Mouse (Mus musculus) hindbrain, embryonic 15.5 days (tissue): ENCODE data around the gene Jade2. TPM values are rescaled to one million over a fixed set of nuclear protein-coding genes. Genes with fewer than 3 reads are reported as not detected.

Source experiments
- ATAC-seq: fragments of 200-750 bp; cut with Nextera tagmentation; 2 replicates; pipeline ENCODE4 v1.8.0; 2017; ENCODE audit warnings: low read depth, moderate number of reproducible peaks, moderate TSS enrichment; ENCODE audit not compliant: low FRiP score
- H3K27ac ChIP-seq: fragments of 300-500 bp; sonication (generic); replicated peaks from 2 replicates; pipeline ENCODE4 v1.5.1; 2015; ENCODE audit warnings: mild to moderate bottlenecking, inconsistent platforms
- H3K27me3 ChIP-seq: fragments of 300-500 bp; sonication (generic); 2 replicates; pipeline ENCODE4 v1.6.1; 2015; ENCODE audit warnings: control low read depth, inconsistent platforms
- H3K36me3 ChIP-seq: fragments of 300-500 bp; sonication (generic); 2 replicates; pipeline ENCODE4 v1.6.1; 2015; ENCODE audit warnings: control low read depth, inconsistent platforms
- H3K4me1 ChIP-seq: fragments of 300-500 bp; sonication (generic); replicated peaks from 2 replicates; pipeline ENCODE4 v1.6.1; 2015; ENCODE audit warnings: control low read depth, inconsistent platforms
- H3K4me2 ChIP-seq: fragments of 300-500 bp; sonication (generic); 2 replicates; pipeline ENCODE4 v1.6.1; 2015; ENCODE audit warnings: moderate library complexity, mild to moderate bottlenecking, inconsistent platforms
- H3K4me3 ChIP-seq: fragments of 300-500 bp; sonication (generic); 2 replicates; pipeline ENCODE4 v1.5.1; 2015; ENCODE audit warnings: mild to moderate bottlenecking, inconsistent platforms
- H3K9ac ChIP-seq: fragments of 300-500 bp; sonication (generic); 2 replicates; pipeline ENCODE4 v1.6.1; 2015; ENCODE audit warnings: inconsistent platforms
- H3K9me3 ChIP-seq: fragments of 300-500 bp; sonication (generic); 2 replicates; pipeline ENCODE4 v1.6.1; 2016; ENCODE audit warnings: control low read depth, inconsistent platforms
- WGBS: fragments of 180-500 bp; shearing (Covaris S2); methylation state at CpG from one replicate; pipeline ENCODE4 v1.1.7; 2015; 5-methylcytosine and 5-hydroxymethylcytosine counted together
- polyA plus RNA-seq: library from polyadenylated mRNA; unstranded; fragments of >200 nt; fragmentation: Nextera tagmentation; extraction: Ambion mirVana; gene quantifications from 2 replicates; pipeline ENCODE4 v1.2.1, GENCODE M21; 2015

Gene Jade2
- polyA plus RNA-seq, 1 experiment from 2014 or later: 0.71 TPM

DNA sequence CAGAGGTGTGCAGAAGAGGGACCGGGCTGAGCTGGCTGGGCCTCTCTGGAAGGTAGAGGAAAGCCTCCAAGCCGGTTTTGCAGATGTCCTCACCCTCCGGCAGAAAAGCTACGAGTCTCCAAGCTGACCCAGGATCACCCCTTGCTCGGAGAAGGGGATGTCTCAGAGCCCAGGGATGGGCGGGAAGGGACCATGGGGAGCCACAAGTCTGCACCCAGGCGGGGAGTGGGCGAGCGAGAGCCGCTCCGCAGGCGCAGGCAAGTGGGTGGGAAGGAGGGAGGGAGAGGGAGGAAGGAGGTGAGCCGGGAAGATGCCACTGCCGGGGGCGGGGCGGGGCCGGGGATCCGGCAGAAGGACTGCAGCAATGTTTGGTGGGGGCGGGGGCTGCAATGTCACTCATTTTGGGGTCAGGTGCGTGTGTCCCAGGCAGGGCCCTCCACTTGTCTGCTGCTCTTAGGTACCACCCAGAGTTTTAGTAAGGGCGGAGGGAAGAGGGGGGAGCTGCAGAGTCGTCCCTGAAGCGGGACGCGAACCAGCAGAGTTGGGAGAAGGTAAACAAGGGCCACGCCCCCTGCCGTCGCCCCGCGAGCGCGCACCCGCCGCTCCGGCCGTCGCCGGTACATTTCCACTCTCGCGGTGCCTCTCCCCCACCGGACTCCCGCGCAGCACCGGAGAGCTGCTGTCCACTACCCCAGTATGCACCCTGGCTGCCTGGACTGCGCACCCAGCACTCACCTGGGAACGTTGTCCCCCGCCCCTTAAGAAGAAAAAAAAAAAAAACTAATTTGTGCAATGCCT is 1.4 kb downstream of the Jade2 start:
- under 1% methylated on average over 28 of the region's 47 CpGs for WGBS
- H3K4me1 ChIP-seq: peaks cover 34% of the 10 kb centered on the region
- peak; percentile 73 for ATAC-seq

DNA sequence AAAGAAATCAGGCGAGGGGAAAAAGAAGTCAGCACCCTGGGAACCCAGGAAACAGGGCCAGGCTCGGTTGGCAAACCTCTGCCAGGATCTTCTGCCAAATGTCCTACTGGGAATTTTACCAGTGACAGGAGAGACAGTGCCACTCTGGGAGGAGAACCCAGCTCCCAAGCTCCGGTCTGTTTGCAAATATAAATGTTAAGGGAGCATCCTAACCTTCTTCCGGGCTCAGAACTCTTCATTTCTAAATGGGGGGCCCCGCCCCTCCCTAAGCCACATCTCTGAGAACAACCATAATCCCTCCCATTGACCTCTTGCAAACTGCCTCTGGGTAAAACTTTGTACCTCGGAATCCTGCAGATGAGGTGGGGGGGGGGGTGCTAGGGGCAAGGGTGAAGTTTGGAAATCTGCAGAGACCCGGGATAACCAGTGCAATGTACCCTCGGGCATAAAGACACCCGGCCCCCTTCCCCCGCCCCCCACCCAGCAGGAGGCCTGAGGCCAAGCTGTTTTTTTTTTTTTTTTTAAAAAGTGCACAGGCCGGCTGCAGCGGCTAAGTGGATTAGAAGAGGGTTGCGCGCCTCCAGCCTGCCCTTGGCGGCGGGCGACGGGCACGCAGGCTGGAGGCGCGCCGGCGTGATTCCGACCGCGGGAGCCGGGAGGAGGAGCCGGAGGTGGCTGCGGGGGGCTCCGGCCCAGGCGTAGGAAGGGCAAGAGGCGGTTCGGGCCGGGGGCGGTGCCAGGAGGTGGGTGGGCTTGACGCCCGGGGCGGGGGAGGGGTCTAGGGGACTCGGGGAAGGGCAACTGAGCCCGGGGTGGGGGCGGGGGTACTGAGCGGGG is 2.3 kb downstream of the Jade2 start:
- WGBS: 2% methylated on average over 20 of the region's 42 CpGs
- Histone ChIP-seq H3K4me3 (peak overlapping the region; percentile 75), H3K4me1 (peaks cover 34% of the 10 kb centered on the region), H3K27ac (peak overlapping the region; percentile 63), H3K4me2 (peak overlapping the region; percentile 100), H3K9me3 (no peaks in the 10 kb centered on the region), H3K36me3 (no peaks in the 10 kb centered on the region), H3K9ac (peak overlapping the region; percentile 62), H3K27me3 (0 out of 2 replicates have a peak, but pooled peaks cover 3% of the 10 kb centered on the region)
- ATAC-seq: peak; percentile 80

More for the DNA sequence above, 1.4 kb downstream of the Jade2 start:
- Histone ChIP-seq H3K27me3 (0 out of 2 replicates have a peak, but pooled peaks cover 3% of the 10 kb centered on the region), H3K4me3 (peak overlapping the region; percentile 75), H3K27ac (peak overlapping the region; percentile 79), H3K9me3 (no peaks in the 10 kb centered on the region), H3K4me2 (peak overlapping the region; percentile 100), H3K36me3 (no peaks in the 10 kb centered on the region), H3K9ac (peak overlapping the region; percentile 62)

DNA sequence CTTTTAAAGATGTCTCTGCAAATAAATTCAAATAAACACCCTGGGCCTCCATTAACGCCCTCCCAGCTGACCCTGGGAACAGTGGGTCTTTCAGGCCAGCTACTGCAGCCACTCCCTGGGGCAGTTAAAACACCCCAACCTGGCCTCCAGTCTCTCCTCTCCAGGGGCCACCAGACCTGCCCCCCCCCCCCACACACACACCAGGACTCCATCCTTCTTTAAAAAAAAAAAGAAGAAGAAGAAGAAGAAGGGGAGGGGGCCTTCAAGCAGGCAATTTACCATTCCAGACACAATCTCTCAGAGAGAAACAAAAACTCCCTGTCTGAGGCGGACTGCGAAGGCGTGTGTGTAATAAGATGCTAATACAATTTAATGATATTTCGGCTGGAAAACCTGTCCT is 4.9 kb downstream of the Jade2 start:
- no peak for ATAC-seq
- Histone ChIP-seq H3K4me3 (no peak overlapping the region), H3K9me3 (no peaks in the 10 kb centered on the region), H3K27me3 (no peaks in the 10 kb centered on the region), H3K27ac (no peak overlapping the region), H3K4me2 (no peak overlapping the region), H3K9ac (no peak overlapping the region), H3K36me3 (no peaks in the 10 kb centered on the region), H3K4me1 (peaks cover 24% of the 10 kb centered on the region)
- WGBS: 56% methylated on average over 5 of the region's 5 CpGs

DNA sequence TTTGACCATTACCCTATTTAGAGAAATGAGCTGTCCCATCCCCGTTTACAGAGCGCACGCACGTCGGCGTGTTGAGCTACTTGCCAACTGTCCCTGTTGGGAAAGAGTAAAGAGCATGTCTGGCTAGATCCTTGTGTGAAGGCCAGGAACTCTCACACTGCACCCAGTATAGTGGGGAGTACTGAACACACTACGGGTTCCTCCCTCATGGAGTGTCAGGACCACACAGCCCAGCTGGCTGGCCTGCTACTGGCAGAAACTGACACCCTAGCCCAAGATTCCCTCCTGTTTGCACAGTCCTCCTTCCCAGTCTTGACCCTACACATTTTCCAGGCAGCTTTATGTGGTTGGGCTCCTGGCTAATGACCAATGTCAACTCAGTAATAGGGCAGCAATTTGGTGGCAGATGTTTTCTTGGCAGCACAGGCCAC is 5.3 kb downstream of the Jade2 start:
- no peaks in the 10 kb centered on the region for H3K27me3 ChIP-seq
- H3K9ac ChIP-seq: no peak overlapping the region
- no peaks in the 10 kb centered on the region for H3K36me3 ChIP-seq
- 85% methylated on average over 7 of the region's 7 CpGs for WGBS
- H3K4me2 ChIP-seq: no peak overlapping the region
- H3K4me3 ChIP-seq: no peak overlapping the region
- no peaks in the 10 kb centered on the region for H3K9me3 ChIP-seq
- peaks cover 24% of the 10 kb centered on the region for H3K4me1 ChIP-seq
- no peak overlapping the region for H3K27ac ChIP-seq
- ATAC-seq: no peak

DNA sequence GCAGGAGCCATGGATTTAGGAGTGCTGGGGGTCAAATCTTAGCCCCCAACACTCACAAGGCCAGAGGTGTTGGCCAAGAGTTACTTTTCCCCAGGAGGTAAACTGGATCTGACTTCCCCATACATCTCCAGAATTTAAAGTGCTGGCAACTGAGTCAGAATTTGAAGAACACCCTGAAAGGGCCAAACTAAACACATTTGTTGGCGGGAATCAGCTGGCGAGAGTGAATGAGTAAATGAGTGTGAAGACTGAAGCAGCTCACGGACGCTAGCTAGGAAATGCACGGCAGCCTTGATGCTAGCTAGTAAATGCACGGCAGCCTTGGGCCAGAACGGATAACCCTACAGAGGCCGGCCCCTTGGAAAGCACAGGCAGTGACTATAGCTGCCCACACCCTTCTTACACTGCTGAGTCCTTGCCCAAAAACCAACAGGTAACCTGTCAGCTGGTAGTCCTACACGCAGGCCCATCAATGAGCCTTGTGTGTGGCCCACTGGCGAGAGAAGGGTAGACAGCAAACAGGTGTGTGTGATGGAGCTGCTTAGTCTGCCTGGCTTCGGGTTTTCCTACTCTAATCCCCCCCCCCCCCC is 6.6 kb downstream of the Jade2 start:
- no peak for ATAC-seq
- H3K9me3 ChIP-seq: no peaks in the 10 kb centered on the region
- H3K27me3 ChIP-seq: no peaks in the 10 kb centered on the region
- H3K4me2 ChIP-seq: no peak overlapping the region
- peaks cover 14% of the 10 kb centered on the region for H3K4me1 ChIP-seq
- 87% methylated on average over 11 of the region's 11 CpGs for WGBS
- no peaks in the 10 kb centered on the region for H3K36me3 ChIP-seq
- H3K4me3 ChIP-seq: no peak overlapping the region
- no peak overlapping the region for H3K27ac ChIP-seq
- no peak overlapping the region for H3K9ac ChIP-seq

DNA sequence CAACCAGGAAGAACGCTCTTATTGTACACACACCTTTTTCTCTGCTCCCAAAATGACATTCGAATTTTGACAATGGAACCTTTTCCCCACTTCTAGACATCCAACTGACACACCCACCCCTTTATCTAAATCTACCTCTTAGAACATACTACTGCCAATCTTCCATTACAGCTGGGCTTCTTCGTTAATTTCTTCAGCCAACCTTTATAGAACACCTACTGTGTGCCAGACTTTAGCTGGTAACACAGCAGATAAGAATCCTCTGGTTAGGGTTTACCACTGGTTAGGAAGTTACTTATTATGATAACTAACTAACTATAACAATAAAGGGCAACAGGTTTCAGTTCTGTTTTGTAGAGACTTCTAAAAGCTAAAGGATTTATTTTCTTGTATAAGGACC is 9.1 kb downstream of the Jade2 start:
- Histone ChIP-seq H3K4me1 (0 out of 2 replicates have a peak, but pooled peaks cover 5% of the 10 kb centered on the region), H3K9me3 (no peaks in the 10 kb centered on the region), H3K27ac (no peak overlapping the region), H3K36me3 (no peaks in the 10 kb centered on the region), H3K27me3 (no peaks in the 10 kb centered on the region), H3K4me2 (no peak overlapping the region), H3K4me3 (no peak overlapping the region), H3K9ac (no peak overlapping the region)
- no peak for ATAC-seq
- 84% methylated on average over 3 of the region's 3 CpGs for WGBS

DNA sequence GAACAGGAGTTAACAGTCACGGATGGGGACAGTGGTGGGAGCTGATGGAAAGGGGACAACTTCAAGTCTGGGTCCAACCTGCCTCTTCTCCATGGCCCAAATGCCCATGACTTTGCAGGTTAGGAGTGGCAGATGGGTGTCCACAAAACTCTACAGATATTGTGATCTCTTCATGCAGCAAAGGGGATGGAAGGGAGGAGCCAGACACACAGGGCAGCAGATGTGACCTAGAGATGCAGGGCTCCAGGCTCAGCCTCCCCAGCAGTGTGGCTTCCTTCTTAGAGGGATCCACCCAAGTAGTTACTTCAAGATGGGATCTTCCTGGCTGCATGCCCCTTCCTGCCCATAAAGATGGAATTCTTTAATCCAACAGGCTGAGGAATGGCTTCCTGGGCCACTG is 9.6 kb downstream of the Jade2 start:
- 83% methylated on average over 1 of the region's 1 CpGs for WGBS
- ATAC-seq: no peak
- H3K36me3 ChIP-seq: no peaks in the 10 kb centered on the region
- no peak overlapping the region for H3K27ac ChIP-seq
- H3K27me3 ChIP-seq: no peaks in the 10 kb centered on the region
- H3K4me1 ChIP-seq: 0 out of 2 replicates have a peak, but pooled peaks cover 5% of the 10 kb centered on the region
- no peak overlapping the region for H3K9ac ChIP-seq
- H3K4me3 ChIP-seq: no peak overlapping the region
- no peaks in the 10 kb centered on the region for H3K9me3 ChIP-seq
- H3K4me2 ChIP-seq: no peak overlapping the region

DNA sequence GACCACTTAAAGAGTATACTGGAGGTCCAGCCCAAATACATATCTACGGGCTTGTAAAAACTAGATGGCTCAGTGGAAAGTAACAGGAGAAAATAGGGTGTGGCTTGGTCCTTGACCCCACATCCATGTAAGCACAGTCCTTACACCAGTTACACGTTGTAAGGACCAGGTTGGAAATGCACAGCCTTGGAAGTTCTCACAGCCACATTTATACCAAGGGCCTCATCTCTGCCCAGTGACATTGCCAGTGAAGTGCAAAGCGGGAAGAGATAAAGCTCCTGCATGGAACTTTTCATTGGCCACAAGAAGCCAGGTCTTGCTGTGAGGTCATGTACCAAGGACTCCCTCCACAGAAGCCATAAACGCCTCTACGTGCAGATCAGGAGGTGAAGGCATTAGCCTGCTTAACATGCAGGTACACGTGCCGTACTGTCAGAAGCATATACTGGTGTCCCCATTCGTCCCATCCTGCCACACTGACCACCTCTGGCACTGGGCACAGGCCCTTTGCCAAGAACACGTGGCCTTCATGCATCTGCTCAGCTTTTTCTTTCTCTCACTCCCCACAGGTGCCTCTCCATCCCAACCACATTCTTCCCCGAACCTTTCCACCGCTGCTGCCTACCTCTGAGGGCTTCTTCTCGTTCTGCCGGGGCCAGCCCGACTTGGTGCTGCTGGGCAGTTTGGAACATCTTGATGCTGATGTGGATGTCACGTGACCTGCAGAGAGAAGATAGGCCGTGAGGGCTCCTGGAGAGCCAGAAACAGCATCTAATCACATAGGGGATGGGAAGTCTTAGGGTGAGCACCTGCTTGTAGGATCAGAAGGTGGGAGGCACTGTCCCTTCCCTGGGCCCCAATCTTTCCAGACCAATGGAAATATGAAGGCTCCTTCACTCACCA is 11.2 kb downstream of the Jade2 start:
- no peaks in the 10 kb centered on the region for H3K4me1 ChIP-seq
- no peak overlapping the region for H3K9ac ChIP-seq
- H3K4me3 ChIP-seq: no peak overlapping the region
- no peaks in the 10 kb centered on the region for H3K36me3 ChIP-seq
- no peak for ATAC-seq
- H3K27ac ChIP-seq: no peak overlapping the region
- no peaks in the 10 kb centered on the region for H3K9me3 ChIP-seq
- H3K27me3 ChIP-seq: no peaks in the 10 kb centered on the region
- 93% methylated on average over 16 of the region's 16 CpGs for WGBS
- H3K4me2 ChIP-seq: no peak overlapping the region

DNA sequence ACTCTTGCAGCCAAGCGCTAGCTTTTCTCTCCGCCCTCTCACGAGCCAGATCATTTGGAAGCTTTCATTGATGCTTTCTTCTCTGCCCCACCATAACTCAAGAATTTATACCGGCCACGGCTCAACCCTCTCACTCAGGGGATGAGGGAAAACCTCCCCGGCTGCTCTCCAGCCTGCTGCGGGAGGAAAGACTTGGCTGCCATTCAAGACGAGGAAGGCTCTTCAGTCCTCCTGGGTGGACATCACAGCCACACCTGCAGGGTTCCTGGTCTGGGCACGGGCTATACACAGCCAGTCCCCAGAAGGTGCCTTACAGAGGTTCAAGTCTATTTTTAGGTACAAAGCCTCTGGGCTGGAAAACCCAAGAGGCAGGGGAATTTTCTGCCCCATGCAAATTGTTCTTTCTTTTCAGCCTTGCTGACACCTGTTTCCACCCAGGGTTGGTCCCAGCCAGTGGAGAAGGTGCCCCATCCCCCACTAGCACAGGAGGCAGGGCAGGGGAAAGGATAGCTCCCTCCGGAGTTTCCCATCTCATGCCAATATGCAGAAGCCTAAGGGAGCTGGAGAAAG is 12.8 kb downstream of the Jade2 start:
- no peaks in the 10 kb centered on the region for H3K36me3 ChIP-seq
- H3K4me1 ChIP-seq: no peaks in the 10 kb centered on the region
- no peak for ATAC-seq
- WGBS: 59% methylated on average over 10 of the region's 10 CpGs
- H3K4me3 ChIP-seq: no peak overlapping the region
- no peak overlapping the region for H3K27ac ChIP-seq
- H3K4me2 ChIP-seq: no peak overlapping the region
- H3K27me3 ChIP-seq: no peaks in the 10 kb centered on the region
- no peak overlapping the region for H3K9ac ChIP-seq
- no peaks in the 10 kb centered on the region for H3K9me3 ChIP-seq

DNA sequence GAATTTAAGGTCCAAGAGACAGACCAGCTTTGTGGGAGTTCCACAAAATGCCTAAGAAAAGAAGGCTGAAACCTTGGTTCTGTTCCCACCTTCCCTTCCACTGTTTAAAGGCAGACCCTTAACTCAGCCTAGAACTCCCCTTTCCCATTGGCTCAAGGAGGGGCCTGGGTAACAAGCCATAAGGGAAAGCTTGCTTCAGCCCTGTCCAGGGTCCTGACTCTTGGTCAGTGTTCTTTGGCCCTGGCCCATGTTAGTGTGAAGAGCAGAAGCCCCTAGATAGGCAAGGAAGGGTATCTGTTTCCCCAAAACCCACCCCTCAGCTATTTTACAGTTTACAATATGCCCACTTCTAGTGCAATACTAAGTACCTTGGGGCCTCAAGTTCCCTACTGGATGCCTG is 13.6 kb downstream of the Jade2 start:
- Histone ChIP-seq H3K4me3 (no peak overlapping the region), H3K27ac (no peak overlapping the region), H3K4me1 (no peaks in the 10 kb centered on the region), H3K27me3 (no peaks in the 10 kb centered on the region), H3K36me3 (no peaks in the 10 kb centered on the region), H3K4me2 (no peak overlapping the region), H3K9ac (no peak overlapping the region), H3K9me3 (no peaks in the 10 kb centered on the region)
- no peak for ATAC-seq

DNA sequence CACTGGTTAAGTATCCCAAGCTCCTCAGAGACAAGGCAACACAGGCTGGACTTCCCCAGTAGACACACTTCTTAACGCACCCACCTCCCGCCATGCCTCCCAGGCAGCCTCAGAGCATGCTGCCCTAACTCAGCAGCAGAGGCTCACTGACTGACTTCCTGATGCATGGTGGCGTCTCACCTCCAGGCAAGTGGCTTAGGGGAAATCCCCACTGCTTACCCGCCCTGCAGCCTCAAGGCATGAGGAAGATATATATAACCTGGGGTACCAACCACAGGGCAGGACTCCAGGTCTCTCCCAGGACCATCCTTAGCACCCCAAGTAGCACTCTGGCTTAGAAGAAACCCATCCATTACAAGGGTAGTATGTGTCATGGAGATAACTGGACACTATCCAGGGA is 14.3 kb downstream of the Jade2 start:
- Histone ChIP-seq H3K4me3 (no peak overlapping the region), H3K27ac (no peak overlapping the region), H3K4me2 (no peak overlapping the region), H3K9me3 (no peaks in the 10 kb centered on the region), H3K9ac (no peak overlapping the region), H3K4me1 (no peaks in the 10 kb centered on the region), H3K36me3 (no peaks in the 10 kb centered on the region), H3K27me3 (no peaks in the 10 kb centered on the region)
- WGBS: 91% methylated on average over 4 of the region's 4 CpGs
- ATAC-seq: no peak
